Mouse (Mus musculus): ENCODE measurements around the gene Gm20388. TPM values are rescaled to one million over a fixed set of nuclear protein-coding genes. Genes with fewer than 3 reads are reported as not detected.

Gene Gm20388
- total RNA-seq, 1 experiment from 2014 or later, result 35.7 TPM

- ATAC-seq (replicated peaks; ENCODE audit: low read depth, poor library complexity, severe bottlenecking), result no peak
Observed at GRCm38 (mm10) chr8:122062508-122063223, 2152.0 kb downstream of the Gm20388 start.

GRCm38 (mm10) chr8:122064353-122064752, 2153.7 kb downstream of the Gm20388 start:
- ATAC-seq (replicated peaks; ENCODE audit: low read depth, poor library complexity, severe bottlenecking), result no peak

DNA sequence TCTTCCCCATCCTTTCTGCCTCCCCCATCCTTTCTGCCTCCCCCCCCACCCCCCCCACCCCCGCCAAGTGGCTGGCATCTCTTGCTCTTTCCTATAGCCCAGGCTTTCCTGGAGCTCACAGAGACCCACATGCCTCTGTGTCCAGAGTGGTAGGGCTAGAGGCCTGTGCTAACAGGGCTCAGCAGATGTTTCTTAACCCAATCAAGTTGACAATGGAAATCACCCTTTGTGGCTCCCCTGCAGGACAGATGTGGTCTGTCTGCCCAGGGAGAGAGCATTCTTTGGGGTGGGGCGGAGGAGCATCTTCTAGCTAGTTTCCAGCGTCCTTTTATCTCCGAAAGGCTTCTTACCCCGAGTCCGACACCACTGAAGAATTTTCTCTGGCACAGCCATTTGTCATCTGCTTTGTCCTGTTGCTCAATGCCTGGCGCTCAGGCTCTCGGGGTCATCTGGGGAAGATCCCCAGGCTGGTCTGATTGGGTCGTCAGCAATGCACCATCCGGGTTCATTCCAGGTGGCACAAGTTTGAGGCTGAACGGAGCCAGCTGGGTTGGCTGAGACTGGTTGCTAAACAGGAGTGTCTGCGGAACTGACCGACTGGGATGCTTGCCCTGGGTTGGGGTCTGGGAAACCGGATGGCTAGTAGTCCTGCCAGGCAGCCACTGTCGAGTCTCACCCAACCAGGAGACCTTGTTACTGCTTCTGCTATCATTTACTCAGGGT, 2157.3 kb downstream of the Gm20388 start:
- ATAC-seq (replicated peaks; ENCODE audit: low read depth, poor library complexity, severe bottlenecking), result no peak

DNA sequence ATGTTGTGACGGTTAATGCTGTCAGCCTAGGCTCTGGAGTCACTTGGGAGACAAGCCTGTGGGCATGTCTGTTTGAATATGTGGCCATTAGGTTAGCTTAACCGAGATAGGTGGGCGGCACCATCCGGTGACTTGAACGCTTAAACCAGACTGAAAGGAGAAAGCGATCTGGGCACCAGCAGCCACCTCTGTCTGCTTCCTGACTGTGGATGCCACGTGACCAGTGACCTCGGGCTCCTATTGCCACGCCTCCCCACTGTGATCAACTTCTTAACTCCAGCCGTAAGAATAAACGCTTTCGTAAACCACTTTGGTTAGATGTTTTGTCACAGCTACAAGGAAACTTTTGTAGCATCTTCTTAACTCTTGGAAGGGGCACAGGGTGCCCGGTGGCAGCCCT, 2158.0 kb downstream of the Gm20388 start:
- peak; percentile 48; the same call in 1 of the 2 replicates for ATAC-seq (replicated peaks; ENCODE audit: low read depth, poor library complexity, severe bottlenecking)

DNA sequence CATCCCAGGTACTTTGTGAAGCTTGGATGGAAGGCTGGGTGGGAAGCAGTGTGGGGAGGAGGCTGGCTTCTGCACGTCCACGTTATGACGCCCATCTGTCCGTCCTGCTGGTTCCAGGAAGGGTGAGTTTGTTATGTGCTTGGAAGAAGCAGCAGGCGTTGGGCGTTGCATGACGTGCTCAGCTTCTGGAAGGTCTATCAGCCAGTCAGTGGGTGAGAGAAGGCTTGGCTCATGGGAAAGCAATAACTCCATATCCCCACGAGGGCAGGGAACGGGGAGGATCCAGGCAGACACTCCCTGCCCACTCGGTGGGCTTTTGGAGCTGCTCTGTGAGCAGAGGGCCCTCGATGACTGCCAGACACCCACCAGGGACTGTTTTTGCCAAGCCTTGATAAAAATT, 2158.6 kb downstream of the Gm20388 start:
- no peak for ATAC-seq (replicated peaks; ENCODE audit: low read depth, poor library complexity, severe bottlenecking)

DNA sequence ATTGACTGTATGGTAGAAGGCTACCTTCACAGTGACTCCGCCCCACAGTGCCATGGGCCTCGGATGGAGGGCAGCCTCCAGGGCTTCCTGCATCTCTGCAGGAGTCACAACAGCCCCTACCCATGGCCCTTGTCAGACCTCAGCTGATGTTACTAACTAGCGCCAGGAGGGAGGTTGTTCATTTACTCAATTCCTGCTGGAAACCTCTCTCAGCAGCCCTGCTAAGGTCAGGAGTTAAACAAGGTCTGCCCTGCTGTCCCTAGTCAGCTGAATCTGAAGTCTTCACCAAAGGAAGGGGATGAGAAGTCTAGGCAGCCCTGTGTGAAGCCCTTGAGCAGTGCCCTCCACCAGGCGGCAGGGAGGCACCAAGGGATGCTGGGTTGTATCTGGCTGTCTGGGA, 2160.6 kb downstream of the Gm20388 start:
- no peak for ATAC-seq (replicated peaks; ENCODE audit: low read depth, poor library complexity, severe bottlenecking)

DNA sequence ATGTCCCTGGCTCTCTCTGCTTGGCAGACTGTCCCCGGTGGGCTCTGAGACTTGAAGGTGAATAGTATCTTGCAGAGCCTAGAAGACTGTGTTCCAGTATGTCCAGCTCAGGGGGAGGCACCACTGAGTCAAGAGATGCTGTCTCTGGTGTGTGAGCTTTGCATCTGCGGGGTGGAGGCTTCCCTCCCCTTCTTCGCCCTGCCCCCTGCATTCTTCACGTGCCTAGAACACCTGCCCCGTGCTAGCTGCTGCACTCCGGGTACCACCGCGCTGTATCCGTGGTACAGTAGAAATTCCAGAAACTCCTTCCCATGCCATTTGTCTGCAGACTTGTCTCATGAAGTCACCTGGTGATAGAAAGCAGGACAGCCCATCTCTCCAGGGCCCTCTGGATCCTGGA, 2163.3 kb downstream of the Gm20388 start:
- no peak for ATAC-seq (replicated peaks; ENCODE audit: low read depth, poor library complexity, severe bottlenecking)

DNA sequence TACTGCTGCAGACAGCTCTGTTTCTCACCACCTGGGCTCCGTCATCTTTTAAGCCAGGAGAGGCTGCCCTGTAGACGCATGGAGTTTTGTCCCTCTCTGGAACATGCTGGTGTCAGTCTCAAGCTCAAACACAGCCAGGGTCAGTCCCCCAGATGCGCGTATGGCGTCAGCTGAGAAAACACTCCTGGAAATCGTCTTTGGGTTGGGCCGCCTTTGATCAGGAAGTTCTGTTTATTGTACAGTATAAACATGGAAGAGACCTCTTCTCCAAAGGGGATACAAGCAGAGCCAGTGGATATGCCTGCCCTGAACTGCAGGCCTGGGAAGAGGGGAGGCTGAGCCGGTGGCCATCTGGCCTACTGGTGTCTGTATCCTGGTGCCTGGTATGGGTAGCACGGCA, 2163.8 kb downstream of the Gm20388 start:
- no peak for ATAC-seq (replicated peaks; ENCODE audit: low read depth, poor library complexity, severe bottlenecking)

DNA sequence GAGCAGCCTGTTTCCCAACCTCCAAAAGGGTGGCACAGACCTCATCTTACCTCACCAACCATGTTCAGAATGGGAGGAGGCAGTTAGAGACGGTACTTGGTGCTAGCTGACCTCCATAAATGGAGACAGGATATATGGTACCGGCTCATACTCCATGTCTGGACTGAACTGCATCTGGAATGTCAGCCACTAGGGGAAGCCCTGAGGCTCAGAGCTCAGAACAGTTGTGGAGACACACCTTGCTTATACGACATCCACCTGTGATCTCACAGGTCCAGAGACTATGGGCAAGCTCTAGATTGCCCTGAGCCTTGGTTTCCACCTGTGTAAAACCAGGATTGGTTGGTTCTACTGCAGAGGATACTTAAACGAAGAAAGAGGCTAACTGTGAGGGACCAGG, 2164.3 kb downstream of the Gm20388 start:
- ATAC-seq (replicated peaks; ENCODE audit: low read depth, poor library complexity, severe bottlenecking), result no peak

DNA sequence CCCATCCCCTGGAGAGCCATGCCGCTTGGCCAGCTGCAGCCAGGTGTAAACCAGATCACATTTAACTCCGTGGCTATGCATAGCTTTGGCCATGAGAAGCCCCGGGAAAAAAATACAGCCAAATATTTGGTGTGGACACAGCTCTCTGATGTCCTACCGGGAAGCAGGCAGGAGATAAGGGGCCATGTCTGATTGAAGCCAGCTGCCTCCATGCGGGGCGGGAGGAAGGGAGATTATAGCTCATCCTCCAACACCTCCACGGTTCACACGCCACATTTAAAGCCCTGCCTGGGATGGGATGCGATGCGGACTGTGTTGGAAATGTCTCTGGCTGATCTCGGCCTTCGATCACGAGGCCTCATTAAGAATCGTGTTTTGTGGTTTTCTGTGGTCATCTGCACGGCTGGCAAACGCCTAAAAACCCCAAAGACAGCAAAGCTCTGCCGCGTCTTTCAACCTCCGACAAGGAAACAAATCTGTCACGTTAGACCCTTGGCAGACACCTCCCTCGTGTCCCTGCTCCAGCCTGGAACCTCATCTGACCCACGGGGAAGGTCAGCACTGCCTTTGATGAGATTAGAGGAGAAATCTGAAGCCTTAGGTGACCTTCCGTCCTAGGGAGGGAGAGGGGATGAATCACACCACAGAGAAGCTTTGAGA, 2165.7 kb downstream of the Gm20388 start:
- no peak for ATAC-seq (replicated peaks; ENCODE audit: low read depth, poor library complexity, severe bottlenecking)

DNA sequence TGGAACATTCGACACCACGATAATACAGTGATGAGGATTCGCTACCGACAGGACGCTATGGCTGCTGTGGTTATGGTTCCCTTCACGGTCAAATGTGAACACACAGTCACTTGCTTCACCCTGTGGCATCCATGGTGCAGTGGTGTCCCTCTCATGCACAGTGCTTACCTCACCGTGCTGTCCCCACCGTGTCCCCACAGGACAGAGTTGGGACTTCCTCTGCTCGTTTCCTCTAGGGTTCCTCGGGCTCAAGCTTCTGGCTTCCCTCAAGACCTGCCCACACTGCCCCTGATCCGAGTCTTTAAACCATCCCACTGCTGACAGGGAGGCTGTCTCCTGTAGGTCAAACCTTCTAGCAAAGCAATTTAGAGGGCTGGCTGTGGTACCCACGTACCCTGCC, 2167.7 kb downstream of the Gm20388 start:
- peak; percentile 36 for ATAC-seq (replicated peaks; ENCODE audit: low read depth, poor library complexity, severe bottlenecking)

GRCm38 (mm10) chr8:122079093-122079492, 2168.5 kb downstream of the Gm20388 start:
- no peak for ATAC-seq (replicated peaks; ENCODE audit: low read depth, poor library complexity, severe bottlenecking)

- ATAC-seq (replicated peaks; ENCODE audit: low read depth, poor library complexity, severe bottlenecking), result no peak
Observed at GRCm38 (mm10) chr8:122080347-122080746, 2169.7 kb downstream of the Gm20388 start.

- no peak for ATAC-seq (replicated peaks; ENCODE audit: low read depth, poor library complexity, severe bottlenecking)
Observed at GRCm38 (mm10) chr8:122083401-122083800, 2172.8 kb downstream of the Gm20388 start.

- no peak for ATAC-seq (replicated peaks; ENCODE audit: low read depth, poor library complexity, severe bottlenecking)
Observed at GRCm38 (mm10) chr8:122084145-122084544, 2173.5 kb downstream of the Gm20388 start.

- ATAC-seq (replicated peaks; ENCODE audit: low read depth, poor library complexity, severe bottlenecking), result no peak
Observed at GRCm38 (mm10) chr8:122084726-122085410, 2174.2 kb downstream of the Gm20388 start.

- ATAC-seq (replicated peaks; ENCODE audit: low read depth, poor library complexity, severe bottlenecking), result no peak
Observed at GRCm38 (mm10) chr8:122086064-122086463, 2175.4 kb downstream of the Gm20388 start.

GRCm38 (mm10) chr8:122088631-122089030, 2178.0 kb downstream of the Gm20388 start:
- no peak for ATAC-seq (replicated peaks; ENCODE audit: low read depth, poor library complexity, severe bottlenecking)

- ATAC-seq (replicated peaks; ENCODE audit: low read depth, poor library complexity, severe bottlenecking), result no peak
Observed at GRCm38 (mm10) chr8:122089186-122089700, 2178.6 kb downstream of the Gm20388 start.

DNA sequence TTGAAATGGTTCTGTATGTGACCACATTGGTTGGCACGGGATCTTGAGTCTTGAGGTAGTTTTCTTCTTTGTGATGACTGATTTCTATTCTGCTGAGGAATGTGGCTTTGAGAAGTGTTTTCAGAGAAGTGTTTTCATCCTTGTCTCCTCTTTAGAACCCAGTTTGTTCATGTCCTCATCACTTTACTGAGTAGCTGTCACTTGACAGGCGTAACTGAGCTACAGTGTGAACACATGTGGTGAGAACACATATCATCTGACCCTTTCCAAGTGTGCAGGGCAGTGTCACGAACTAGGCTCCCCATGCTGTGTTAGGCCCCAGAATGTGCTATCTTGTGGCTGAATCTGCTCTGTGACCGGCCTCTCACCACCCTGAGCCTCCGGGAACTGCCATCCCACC, 2181.8 kb downstream of the Gm20388 start:
- ATAC-seq (replicated peaks; ENCODE audit: low read depth, poor library complexity, severe bottlenecking), result no peak

All from common myeloid progenitor, adult 5-6 weeks (primary cell).